Mouse (Mus musculus) embryo, embryonic 10 days (tissue): Measurements from ENCODE around the gene Sirt4.

Experiments
- DNase-seq: peaks from one replicate; pipeline ENCODE4 v3.0.0-alpha.2; 2015; ENCODE audit warnings: low spot score

Gene Sirt4

DNA sequence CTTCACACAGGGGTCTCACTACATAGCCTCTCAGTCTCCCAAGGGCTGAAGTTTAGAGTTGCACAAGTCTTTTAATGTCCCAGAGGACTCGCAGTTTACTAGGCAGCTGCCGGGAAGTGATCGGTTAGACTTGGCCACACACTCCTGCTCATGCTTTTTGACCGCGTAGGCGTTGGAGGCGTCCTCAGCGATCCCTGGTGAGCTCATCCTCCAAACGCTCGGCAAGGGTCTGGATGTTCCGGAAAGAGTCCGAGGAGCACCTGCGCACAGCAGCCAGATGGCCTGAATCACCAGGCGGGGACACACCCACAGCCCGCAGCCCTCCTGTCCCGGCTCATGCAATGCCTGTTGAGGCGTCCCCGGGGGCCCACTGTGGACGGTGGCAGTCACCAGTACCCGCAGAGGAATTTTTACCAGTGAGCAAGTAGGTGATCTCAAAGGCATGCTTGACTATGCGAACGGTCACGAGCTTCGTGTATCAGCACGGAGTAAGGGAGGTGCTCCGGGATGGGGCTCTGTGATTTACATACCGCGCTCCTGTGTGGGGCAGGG is 7.3 kb upstream of the Sirt4 start:
- peak; percentile 46 for DNase-seq

DNA sequence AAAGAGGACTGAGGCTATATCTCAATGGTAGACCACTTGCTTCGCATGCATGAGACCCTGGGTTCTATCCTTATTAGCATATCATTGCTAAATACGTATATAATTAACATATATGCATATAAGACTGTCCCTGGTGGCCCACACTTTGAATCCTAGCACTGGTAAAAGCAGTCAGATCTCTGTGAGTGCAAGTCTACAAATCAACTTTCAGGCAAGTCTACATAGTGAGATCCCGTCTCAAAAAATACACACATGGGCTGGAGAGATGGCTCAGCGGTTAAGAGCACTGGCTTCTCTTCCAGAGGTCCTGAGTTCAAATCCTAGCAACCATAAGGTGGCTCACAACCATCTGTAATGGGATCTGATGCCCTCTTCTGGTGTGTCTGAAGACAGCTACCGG is 6.6 kb upstream of the Sirt4 start:
- no peak for DNase-seq

DNA sequence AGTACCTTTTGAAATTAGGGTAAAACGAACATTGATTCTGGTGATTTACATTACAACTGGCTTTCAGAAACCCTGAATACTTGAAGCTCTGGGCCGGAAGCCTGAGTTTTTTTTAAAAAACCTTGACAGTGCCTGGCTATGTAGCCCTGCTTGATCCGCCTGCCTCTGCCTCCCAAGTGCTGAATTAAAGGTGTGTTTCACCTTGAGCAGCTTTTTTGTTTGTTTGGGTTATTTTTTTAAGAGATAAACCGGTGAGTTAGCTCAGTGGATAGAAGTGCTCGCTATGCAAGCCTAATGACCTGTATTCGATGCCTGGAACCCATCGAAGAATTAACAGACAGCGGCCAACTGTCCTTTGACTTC is 6.1 kb upstream of the Sirt4 start:
- no peak for DNase-seq

DNA sequence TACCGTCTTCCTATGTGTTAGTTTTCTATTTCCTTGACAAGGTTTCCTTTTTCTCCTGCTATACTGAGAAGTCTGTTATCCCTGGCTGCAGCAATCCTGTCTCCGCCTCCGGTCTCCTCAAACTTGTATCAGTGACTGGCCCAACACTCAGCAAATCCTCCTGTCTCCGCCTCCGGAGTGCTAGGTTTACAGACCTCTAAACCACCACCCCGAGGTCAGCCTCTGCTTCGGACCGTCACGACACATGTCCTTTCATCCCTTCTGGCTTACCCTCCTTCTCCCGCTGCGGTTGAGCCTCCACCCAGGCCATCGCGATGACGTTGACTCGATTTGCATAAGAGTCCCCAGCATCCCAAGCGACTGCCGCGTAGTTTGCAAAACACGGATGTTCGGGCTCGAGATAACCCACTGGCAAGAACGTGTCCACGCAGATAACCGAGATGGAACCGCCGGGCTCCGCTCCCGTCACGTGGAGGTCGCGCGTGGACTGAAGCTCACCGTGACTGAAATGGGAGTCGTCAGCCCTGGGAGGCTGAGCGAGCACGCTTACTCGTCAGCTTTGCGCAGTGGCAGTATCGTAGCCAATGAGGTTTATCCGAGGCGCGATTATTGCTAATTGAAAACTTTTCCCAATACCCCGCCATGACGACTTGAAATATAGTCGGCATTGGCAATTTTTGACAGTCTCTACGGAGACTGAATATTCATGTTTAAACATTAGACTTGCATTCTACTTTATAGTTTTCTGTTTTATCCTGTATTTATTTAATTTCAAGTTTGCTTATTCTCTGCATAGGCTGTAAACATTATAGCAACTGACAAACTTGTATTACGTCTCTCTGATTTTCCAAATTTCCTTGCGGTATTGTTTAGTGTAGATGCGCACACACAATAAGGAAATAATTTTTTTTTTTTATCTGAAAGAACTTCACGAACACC is 5.4 kb upstream of the Sirt4 start:
- DNase-seq = peak; percentile 94

DNA sequence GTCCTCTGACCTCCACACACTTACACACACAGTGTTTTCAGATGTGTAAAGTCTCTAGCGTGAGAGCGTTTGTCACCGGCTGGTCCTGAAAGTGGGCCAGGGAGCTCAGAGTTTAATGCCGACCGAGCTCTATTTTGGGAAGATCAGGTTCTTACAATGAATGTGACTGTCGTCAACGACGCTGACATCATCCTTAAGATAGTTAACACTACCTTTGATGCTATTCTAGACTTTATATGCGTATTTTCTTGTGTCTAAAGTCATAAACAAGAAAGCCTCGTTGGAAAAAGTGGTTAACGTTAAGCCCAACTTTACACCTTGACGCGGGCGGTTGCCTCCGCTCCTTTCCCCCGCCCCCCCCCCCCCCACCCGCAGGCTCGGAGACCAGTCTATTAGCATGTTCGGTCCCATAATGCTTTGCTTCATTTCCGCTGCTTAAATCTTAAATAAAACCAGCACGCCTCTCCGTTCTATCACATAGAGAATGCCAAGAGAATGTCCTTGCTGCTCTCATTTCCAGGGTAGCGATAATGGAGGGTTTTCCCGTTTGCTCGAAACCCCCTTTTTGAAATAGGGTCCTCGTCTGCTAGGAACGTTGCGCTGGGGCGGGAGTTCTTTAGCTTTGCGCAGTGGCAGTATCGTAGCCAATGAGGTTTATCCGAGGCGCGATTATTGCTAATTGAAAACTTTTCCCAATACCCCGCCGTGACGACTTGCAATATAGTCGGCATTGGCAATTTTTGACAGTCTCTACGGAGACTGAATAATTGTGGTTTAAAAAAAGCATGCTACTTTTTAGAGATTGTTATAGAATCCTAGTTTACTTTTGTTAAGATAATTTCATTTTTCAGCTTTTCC is 4.5 kb upstream of the Sirt4 start:
- DNase-seq = peak; percentile 88

DNA sequence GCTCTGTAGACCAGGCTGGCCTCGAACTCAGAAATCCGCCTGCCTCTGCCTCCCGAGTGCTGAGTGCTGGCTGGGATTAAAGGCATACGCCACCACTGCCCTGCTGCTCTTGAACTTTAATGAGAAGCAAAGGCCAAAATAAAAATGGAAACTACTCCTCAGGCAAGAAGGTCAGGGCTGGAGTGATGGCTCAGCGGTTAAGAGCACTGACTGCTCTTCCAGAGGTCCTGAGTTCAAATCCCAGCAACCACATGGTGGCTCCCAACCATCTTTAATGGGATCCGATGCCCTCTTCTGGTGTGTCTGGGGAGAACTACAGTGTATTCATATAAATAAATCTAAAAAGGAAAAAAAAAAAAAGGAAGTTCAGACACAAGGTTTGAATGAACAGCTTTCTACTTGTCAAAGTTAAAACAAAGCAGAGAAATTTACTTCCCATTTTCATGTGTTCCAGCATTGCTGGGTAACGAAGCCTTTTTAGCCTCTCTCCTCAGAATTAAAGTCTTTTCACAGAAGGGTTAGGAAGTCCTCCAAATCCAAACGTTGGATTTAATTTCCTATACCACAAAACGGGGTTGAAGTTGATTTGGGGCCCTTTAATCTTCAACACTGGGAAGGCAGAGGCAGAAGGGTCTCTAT is 3.5 kb upstream of the Sirt4 start:
- no peak for DNase-seq

DNA sequence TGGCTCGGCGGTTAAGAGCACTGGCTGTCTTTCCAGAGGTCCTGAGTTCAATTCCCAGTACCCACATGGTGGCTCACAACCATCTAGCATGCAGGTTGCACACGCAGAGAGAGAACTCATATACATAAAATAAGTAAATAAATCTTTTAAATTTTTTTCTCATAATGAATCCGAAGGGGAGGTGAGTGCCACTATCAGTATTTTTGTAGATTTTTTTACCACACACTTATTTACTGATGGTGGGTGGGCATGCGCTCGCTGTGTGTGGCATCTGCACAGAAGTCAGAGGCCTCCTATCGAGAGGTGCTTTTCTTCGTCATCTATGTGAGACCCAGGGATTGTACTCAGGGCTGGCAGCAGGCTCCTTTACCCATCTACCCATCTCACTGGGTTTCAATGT is 2.8 kb upstream of the Sirt4 start:
- DNase-seq = no peak

DNA sequence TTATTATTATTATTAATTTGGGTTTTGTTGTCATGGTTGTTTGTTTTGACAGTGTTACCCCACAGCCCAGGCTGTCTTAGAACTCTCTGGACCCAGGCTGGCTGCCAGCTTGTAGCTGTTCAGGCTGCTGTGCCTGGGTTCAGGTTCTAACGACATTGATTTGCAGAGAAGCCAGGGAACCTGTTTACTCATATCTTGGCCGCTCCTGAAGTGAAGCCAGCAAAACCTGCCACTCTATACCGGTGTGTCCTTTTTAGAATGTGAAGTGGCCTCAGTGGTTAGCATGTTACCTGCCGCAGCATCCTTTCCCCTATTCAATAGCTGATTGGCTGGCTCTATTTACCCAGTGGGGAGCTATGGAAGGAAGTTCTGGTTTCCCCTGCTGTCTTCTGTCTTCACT is 2.2 kb upstream of the Sirt4 start:
- no peak for DNase-seq

DNA sequence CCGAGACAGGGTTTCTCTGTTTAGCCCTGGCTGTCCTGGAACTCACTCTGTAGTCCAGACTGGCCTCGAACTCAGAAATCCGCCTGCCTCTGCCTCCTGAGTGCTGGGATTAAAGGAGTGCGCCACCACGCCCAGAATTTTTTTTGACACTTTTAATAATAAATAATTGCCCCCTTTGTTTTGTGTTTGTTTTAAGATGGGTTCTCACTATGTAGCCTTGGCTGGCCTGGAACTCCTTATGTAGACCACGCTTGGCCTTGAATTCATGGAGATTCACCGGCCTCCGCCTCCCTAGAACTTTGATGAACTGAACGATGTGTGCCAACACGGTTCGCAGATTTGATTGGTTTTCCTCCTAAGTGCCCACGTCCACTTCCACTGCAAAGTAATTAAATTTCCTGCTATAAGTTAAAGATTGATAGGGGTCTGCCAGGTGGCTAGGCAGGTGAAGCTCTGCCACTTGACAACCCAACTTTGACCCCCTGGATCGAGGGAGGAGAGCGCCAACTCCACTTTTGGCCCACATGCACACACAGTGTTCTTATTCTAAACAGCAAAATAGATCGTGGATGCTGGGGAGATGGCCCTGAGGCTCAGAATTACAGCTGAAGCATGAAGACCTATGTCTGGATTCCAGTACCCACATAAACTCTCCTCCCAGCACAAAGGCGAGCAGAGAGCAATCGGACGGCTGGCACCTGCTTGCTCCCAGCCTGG is 1.1 kb upstream of the Sirt4 start:
- no peak for DNase-seq

DNA sequence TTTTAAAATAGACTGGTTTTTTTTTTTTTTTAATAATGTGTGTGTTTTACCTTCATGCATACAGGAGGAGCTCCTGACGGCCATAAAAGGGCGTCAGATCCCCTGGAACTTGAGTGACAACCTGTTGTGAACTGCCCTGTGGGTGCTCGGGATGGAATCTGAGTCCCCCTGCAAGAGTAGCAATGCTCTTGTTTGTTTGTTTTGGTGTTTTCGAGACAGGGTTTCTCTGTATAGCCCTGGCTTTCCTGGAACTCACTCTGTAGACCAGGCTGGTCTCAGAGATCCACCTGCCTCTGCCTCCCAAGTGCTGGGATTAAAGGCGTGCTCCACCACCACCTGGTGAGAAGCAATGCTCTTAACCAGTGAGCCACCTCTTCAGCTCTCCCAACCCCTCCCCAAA is 471 bp upstream of the Sirt4 start:
- no peak for DNase-seq

DNA sequence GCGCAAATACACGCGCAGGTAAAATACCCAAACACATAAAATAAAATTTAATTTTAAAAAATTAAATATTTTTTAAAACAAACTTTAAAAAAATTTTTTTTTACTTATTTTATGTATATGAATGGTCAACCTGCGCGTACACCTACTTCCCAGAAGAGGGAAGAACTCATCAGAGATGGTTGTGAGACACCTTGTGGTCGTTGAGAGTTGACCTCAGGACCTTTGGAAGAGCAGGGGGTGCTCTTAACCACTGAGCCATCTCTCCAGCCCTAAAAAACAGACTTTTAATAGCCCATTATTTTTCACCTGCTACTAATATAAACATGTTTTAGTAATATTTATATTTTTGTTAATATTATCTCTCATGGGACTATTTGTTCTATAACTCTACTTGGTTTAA is 1.1 kb downstream of the Sirt4 start:
- DNase-seq = no peak

DNA sequence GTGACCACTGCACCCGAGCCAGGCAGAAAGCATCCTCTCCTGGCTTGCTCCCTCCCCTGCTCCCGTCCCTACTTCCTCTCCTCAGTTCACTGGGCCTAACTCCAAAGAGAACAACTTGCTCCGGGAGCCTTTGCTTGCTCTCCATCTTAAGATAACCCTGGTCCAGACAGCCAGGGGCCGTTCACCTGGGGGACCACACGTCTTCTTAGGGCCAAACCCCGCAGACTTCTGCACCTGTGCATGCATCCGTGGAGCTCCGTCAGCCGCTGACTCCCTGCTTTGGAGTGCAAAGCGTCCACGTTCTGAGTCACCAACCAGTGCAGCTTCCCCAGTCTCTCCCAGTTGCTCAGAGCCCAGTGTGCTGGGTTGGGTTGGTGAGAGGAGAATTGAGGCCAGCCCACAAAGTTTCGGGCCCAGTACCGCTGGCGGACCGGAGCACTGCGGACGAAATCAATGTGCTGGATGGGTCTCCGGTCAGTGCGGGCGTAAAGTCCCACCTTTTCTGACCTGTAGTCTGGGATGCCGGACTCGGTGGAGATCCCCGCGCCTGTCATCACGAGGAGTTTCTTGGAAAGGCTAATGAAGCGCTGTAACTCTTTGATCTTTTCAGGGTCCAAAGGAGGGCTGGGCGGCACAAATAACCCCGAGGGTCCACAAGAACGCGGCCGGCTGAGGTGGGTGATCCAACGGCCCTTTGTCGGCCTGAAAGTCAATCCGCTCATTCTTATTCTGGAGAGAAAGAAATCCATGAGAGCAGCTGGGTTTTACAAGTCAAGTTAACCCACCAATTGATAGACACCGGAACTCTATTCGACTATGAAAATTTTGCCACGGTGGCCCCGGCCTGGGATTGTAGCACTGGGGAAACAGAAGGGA is 1.9 kb downstream of the Sirt4 start:
- DNase-seq = no peak

DNA sequence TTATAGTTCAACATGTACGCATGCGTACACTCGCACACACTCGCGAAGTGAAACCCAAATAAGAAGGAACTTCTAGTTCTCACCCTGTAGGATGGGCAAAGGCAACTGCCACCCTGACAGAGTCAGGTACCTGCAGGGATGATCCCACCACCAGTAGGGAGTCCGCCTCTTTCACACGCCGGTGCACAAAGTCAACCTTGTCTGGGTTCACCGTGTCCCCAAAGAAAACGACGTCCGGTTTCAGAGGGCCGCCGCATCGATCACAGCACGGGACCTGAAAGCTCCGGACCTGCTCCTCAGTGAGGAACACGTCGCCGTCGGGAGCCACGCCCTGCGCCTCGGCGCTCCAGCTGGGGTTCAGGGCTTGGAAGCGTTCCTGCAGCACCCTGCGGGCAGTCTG is 4.4 kb downstream of the Sirt4 start:
- no peak for DNase-seq

DNA sequence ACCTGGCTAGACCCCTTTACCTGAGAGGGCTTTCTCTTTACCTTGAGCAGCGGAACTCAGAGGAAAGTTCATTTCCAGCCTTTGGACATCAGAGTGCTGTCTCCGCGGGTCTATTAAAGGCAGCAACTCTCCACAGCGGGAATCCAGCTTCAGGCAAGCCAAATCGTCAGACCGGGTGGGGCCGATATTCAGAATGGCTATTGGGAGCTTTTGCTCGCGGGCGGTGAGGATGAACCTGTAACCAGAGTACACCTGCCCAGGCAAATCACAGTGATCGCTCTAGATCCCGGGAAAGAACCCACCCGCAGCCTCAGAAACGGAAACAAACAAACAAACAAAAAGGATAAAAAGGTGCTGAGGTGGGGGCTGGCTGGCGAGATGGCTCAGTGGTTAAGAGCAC is 5.0 kb downstream of the Sirt4 start:
- DNase-seq = no peak

DNA sequence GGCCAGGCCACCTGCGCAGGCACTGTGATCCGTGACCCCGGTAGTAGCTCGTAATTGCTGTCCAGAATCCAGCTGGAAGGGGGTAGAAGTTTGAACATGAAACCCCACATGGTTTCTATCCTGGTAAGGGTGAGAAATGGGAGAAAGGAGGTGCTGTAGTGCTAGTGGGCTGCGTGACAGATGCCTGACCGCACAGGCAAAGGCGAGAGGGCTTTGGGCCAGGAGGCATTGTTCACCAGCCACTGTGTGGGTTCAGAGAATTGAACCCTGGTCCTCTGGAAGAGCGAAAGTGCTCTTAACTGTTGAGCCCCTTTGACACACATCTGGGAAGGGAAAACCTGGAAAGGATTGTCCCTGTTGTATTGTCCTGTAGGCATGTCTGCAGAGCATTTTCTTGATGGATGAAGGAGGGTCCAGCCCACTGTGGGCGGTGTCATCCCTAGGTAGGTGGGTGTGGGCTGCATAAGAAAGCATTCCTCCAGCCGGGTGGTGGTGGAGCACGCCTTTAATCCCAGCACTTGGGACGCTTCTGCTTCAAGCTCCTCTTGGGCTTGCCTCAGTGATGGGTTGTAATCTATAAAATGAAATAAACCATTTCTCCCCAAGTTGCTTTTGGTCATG is 8.3 kb downstream of the Sirt4 start:
- DNase-seq = no peak

DNA sequence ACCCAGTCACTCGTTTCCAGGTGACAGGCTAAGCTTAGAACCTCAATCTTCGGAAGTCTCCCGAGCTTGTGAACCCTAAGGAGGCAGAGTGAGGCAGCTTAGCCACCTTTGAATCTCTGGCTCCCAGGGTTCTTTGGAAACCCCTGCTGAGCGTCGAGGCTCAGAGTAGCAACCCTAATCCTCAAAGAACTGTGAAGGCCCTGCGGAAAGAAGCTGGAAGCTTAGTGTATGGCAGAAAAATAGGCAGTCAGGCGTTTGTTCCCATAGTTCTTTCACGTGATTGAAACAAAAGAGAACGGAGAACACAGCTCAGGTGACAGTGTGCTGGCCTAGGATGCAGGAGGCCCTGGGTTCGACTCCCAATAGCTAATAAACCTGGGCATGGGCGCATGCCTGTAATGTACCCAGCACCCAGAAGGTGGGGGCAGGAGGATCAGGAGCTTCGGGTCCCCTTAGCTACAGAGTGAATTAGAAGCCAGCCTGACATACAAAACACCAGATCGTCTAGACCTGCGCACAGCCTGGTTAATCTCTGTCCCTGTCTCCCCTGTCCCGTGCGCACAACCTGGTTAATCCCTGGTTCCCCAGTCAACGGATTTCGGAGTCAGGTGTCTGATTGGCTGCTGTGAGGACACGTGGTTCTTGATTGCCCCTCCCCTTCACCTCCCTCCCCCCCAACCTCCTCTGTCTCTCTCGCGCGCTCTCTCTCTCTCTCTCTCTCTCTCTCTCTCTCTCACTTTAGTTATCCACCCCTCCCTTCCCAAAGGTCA is 9.0 kb downstream of the Sirt4 start:
- DNase-seq = peak; percentile 83

DNA sequence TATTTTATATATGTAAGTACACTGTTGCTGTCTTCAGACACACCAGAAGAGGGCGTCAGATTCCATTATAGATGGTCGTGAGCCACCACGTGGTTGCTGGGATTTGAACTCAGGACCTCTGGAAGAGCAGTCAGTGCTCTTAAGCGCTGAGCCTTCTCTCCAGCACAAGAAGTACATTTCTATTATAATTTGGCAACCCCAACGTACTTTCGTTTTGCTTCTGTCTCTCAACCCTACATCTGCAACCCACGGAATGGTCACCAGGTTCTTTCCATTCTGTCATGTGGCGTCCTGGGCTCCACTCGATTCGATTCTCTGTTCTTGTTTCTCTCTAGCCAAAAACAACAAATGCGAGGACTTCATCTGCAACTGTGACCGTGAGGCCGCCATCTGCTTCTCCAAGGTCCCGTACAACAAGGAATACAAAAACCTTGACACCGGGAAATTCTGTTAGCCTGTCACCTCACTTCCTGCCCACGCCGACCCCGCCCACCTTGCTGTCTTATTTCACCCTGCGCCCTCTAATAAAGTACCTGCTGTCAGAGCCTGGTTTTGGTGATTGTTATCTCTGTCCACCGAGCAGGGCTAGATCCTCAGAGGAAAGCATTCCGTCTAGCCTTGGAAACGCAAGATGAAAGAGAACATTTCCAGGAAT is 10.2 kb downstream of the Sirt4 start:
- DNase-seq = no peak

DNA sequence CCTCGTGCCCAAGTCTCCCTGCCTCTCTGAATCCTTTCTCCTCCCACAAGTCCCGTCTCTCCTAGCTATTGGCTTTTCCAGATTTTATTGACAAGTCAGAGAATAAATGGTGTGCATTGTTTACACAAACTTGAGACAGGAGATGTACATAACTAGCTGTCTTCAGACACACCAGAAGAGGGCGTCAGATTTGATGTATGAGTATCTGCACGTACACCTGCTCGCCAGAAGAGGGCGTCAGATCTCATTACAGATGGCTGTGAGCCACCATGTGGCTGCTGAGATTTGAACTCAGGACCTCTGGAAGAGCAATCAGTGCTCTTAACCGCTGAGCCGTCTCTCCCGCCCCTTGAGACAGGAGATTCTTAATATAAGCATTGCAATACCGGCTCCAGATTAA is 11.3 kb downstream of the Sirt4 start:
- no peak for DNase-seq
